Mouse (Mus musculus) kidney, embryonic 15.5 days (tissue): ENCODE measurements around the gene Eprs. TPM values are rescaled to one million over a fixed set of nuclear protein-coding genes. Genes with fewer than 3 reads are reported as not detected.

Experiments
- ATAC-seq: fragments of 200-750 bp; cut with Nextera tagmentation; replicated peaks from 2 replicates; pipeline ENCODE4 v1.8.0; 2017; ENCODE audit warnings: moderate TSS enrichment; ENCODE audit not compliant: low FRiP score
- H3K27ac ChIP-seq: fragments of 300-500 bp; sonication (generic); 2 replicates; pipeline ENCODE4 v1.5.1; 2015; ENCODE audit warnings: mild to moderate bottlenecking, inconsistent platforms
- H3K27me3 ChIP-seq: fragments of 300-500 bp; sonication (generic); 2 replicates; pipeline ENCODE4 v1.6.1; 2015; ENCODE audit warnings: inconsistent platforms
- H3K36me3 ChIP-seq: fragments of 300-500 bp; sonication (generic); 2 replicates; pipeline ENCODE4 v1.6.1; 2015; ENCODE audit warnings: inconsistent platforms
- H3K4me1 ChIP-seq: fragments of 300-500 bp; sonication (generic); 2 replicates; pipeline ENCODE4 v1.6.1; 2015; ENCODE audit warnings: inconsistent platforms
- H3K4me2 ChIP-seq: fragments of 300-500 bp; sonication (generic); 2 replicates; pipeline ENCODE4 v1.6.1; 2015; ENCODE audit warnings: moderate library complexity, mild to moderate bottlenecking, inconsistent platforms
- H3K4me3 ChIP-seq: fragments of 300-500 bp; sonication (generic); replicated peaks from 2 replicates; pipeline ENCODE4 v1.5.1; 2015; ENCODE audit warnings: mild to moderate bottlenecking, inconsistent platforms
- H3K9ac ChIP-seq: fragments of 300-500 bp; sonication (generic); 2 replicates; pipeline ENCODE4 v1.6.1; 2015; ENCODE audit warnings: mild to moderate bottlenecking, inconsistent platforms
- H3K9me3 ChIP-seq: fragments of 300-500 bp; sonication (generic); replicated peaks from 2 replicates; pipeline ENCODE4 v1.6.1; 2016; ENCODE audit warnings: inconsistent platforms
- WGBS: fragments of 180-500 bp; shearing (Covaris S2); methylation state at CpG from one replicate; pipeline ENCODE4 v1.1.7; 2015; ENCODE audit warnings: mixed read lengths; 5-methylcytosine and 5-hydroxymethylcytosine counted together
- microRNA counts: library from miRNA; unstranded; fragments of <30 nt; microRNA quantifications from one replicate; lab custom pipeline; 2016
- microRNA-seq: library from miRNA; unstranded; fragments of <30 nt; microRNA quantifications from one replicate; pipeline ENCODE4, GENCODE M21; 2016
- polyA plus RNA-seq: library from polyadenylated mRNA; unstranded; fragments of >200 nt; fragmentation: Nextera tagmentation; extraction: Ambion mirVana; gene quantifications from 2 replicates; pipeline ENCODE4 v1.2.1, GENCODE M21; 2015

Gene Eprs
- polyA plus RNA-seq, 1 experiment from 2014 or later: 142 TPM

DNA sequence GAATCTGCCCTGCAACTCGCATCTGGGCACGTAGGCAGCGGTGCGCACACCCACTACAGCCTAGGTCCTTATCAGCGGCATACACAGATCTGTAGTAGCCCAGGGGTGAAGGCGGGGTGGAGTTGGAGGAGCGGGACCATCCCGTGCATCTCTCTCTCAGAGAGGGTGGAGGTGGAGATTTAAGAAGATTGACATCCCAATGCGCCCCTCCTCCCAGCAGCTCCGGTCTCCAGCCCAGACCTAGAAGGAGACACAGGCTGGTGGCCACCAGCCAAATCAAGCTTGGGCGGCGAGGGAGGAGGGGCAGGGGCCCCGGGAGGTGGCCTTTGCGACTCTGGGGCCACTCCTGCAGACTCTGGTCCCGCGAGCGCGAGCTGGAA, 91.7 kb downstream of the Eprs start, which contains the start of gene Slc30a10:
TSS of gene Slc30a10 (plus strand) at position 274 of the 380 bp plus-strand sequence.
- Histone ChIP-seq H3K27ac (no peak within 1 kb of the TSS), H3K4me1 (peaks cover 14% of the 10 kb centered on the region), H3K4me2 (peak within 1 kb of the TSS; percentile 98), H3K27me3 (peaks cover 47% of the 10 kb centered on the region), H3K36me3 (no peaks in the 10 kb centered on the region), H3K9me3 (no peaks in the 10 kb centered on the region), H3K9ac (peak within 1 kb of the TSS; percentile 15), H3K4me3 (peak within 1 kb of the TSS; percentile 53)
- peak; percentile 93 for ATAC-seq
- WGBS: 3% methylated on average over 18 of the region's 18 CpGs

DNA sequence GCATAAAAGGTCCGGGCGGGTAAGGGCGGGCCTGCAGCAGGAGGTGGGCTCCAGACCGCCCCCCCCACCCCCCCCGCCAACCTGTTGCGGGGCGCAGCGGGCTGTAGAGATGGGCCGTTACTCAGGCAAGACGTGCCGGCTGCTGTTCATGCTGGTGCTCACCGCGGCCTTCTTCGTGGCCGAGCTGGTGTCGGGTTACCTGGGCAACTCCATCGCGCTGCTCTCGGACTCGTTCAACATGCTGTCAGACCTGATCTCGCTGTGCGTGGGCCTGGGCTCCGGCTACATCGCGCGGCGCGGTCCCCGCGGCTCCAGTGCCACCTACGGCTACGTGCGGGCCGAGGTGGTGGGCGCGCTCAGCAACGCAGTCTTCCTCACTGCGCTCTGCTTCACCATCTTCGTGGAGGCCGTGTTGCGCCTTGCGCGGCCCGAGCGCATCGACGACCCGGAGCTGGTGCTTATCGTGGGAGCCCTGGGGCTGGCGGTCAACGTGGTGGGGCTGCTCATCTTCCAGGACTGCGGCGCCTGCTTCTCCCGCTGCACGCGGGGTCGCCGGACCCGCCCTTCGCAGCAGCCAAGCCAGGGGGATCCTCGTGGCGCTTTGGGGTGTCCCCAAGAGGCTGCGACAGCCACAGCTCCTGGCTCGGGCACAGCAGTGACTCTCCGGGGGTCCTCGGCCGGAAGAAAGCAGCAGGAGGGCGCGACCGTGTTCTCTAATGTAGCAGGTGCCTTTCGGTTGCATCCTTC, 92.3 kb downstream of the Eprs start:
- peaks cover 47% of the 10 kb centered on the region for H3K27me3 ChIP-seq
- H3K9me3 ChIP-seq: no peaks in the 10 kb centered on the region
- peaks cover 14% of the 10 kb centered on the region for H3K4me1 ChIP-seq
- peak overlapping the region; percentile 53 for H3K4me3 ChIP-seq
- H3K36me3 ChIP-seq: no peaks in the 10 kb centered on the region
- H3K27ac ChIP-seq: no peak overlapping the region
- peak overlapping the region; percentile 15 for H3K9ac ChIP-seq
- ATAC-seq: peak; percentile 81
- peak overlapping the region; percentile 98 for H3K4me2 ChIP-seq
- under 1% methylated on average over 69 of the region's 71 CpGs for WGBS

DNA sequence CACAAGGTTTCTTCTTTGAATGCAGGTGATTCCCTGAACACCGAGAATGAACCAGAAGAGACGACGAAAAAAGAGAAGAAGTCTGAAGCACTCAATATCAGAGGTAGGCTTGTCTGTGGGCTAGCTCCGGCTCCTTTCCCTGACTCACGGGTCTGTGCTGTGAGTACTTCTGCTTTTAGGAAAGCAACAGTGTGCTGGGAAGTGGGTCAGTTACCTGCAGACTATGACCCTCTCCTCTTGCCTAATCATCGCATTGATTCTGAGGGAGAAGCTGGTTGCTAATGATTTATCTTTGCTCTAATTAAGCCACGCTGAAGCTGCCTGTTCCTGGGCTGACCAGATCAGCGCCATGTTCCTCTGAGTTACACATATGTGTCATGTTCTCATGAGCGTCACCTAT, 93.5 kb downstream of the Eprs start:
- H3K4me1 ChIP-seq: peaks cover 14% of the 10 kb centered on the region
- H3K27me3 ChIP-seq: peaks cover 47% of the 10 kb centered on the region
- no peak overlapping the region for H3K4me2 ChIP-seq
- 85% methylated on average over 9 of the region's 9 CpGs for WGBS
- H3K4me3 ChIP-seq: no peak overlapping the region
- H3K27ac ChIP-seq: no peak overlapping the region
- ATAC-seq: no peak
- no peak overlapping the region for H3K9ac ChIP-seq
- H3K36me3 ChIP-seq: no peaks in the 10 kb centered on the region
- H3K9me3 ChIP-seq: no peaks in the 10 kb centered on the region

DNA sequence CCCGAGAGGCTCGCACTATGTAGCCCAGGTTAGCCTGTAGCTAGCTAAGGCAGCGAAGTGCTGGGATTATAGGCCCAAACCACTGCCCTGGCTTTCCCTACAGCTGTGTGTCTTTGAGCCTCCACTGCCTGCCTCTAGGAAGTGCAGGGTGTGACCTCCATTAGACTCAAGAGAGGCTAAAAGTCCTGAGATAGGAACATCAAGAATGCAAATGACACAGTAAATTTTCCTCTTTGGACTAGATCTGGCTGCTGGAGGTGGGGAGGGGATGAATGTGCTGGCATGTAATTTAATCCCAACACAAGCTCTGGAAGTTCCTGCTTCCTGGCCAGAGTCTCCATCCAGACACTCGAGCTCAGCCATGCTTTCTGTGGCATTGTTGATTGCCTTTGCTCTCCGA, 97.3 kb downstream of the Eprs start:
- no peak overlapping the region for H3K27ac ChIP-seq
- ATAC-seq: no peak
- no peaks in the 10 kb centered on the region for H3K36me3 ChIP-seq
- H3K4me2 ChIP-seq: no peak overlapping the region
- H3K4me1 ChIP-seq: peaks cover 5% of the 10 kb centered on the region
- H3K27me3 ChIP-seq: peaks cover 25% of the 10 kb centered on the region
- no peaks in the 10 kb centered on the region for H3K9me3 ChIP-seq
- WGBS: 75% methylated on average over 5 of the region's 5 CpGs
- no peak overlapping the region for H3K9ac ChIP-seq
- H3K4me3 ChIP-seq: no peak overlapping the region

DNA sequence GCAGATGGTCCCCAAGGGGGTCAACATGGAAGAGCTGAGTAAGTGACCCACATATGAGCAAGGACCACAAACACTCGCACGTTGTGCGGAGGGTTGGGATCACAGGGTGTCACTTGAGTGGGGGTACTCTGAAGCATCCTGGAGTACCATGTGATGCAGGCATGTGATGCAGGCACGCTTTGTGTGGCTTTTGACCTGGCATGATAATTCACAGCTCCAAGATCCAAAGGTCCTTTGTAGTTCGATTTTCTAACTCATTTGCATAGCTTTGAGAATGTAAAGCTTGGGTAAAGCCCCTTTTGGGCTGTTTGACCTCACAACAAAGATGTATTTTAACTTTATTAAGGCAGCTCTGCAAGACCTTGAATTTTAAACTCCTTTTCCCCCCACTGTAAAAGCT, 100.0 kb downstream of the Eprs start:
- peaks cover 5% of the 10 kb centered on the region; the same call in 1 of the 2 replicates for H3K4me1 ChIP-seq
- no peak for ATAC-seq
- 69% methylated on average over 5 of the region's 5 CpGs for WGBS

DNA sequence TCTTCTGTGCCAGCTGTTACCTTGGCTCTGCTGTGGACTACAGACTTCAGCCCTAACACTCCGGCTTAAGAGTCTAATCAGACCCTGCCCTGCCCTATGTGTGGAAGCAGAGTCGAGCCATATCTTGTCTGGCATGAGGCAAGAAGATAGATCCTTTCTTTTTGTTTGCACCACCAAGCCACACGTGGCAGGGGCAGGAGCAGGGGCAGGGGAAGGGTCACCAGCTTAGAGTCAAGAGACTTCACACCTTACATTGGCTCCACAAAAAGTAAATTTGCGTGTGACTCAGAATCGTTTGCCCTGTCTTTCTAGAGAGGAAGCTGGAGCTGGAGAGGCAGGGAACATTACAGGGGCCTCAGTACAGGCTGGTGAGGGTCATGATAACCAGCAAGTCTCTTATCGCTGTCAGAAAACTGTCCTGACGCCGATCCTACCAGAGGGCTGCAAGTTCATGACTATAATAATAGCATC, 106.7 kb downstream of the Eprs start:
- H3K4me1 ChIP-seq: peaks cover 5% of the 10 kb centered on the region; the same call in 1 of the 2 replicates
- no peak overlapping the region for H3K4me2 ChIP-seq
- 79% methylated on average over 8 of the region's 8 CpGs for WGBS
- no peaks in the 10 kb centered on the region for H3K27me3 ChIP-seq
- peak; percentile 73; the same call in 1 of the 2 replicates for ATAC-seq
- no peak overlapping the region for H3K4me3 ChIP-seq
- no peak overlapping the region for H3K9ac ChIP-seq
- H3K27ac ChIP-seq: no peak overlapping the region
- H3K36me3 ChIP-seq: no peaks in the 10 kb centered on the region
- H3K9me3 ChIP-seq: no peaks in the 10 kb centered on the region

More for the DNA sequence above, 100.0 kb downstream of the Eprs start:
- H3K4me2 ChIP-seq: no peak overlapping the region
- no peaks in the 10 kb centered on the region for H3K36me3 ChIP-seq
- H3K27ac ChIP-seq: no peak overlapping the region
- H3K4me3 ChIP-seq: no peak overlapping the region
- H3K9ac ChIP-seq: no peak overlapping the region
- no peaks in the 10 kb centered on the region for H3K9me3 ChIP-seq
- H3K27me3 ChIP-seq: no peaks in the 10 kb centered on the region

DNA sequence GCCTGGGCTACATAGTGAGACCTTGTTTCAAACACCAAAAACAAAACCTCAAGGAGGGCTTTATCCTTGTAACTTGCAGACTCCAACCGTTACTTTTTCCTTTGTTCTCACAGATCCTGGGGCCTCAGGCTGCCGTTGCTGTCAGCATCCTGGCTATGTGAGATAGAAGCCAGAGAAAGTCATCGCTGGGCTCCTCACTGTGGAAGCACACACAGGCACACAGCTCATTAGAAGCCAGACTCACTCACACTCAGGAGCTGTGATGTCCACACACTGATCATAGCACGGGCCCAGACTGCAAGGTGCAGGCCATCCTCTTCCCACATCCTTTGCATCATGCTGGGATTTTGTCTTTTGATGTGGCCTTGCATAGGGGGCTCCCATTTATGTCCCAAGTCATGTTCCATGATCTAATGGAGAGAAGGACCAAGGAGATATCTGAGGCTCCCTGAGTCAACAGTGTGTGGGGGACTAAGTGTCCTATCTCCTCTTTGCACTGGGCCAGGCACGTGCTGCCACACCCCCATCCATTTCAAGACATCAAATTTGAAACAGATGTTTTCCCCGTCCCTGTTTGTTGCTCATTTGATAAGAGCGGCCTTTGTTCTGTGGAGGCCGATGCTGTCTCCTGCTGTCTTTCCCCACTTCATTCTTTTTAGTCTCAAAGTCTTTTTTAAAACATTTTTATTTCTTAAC, 109.3 kb downstream of the Eprs start:
- H3K9me3 ChIP-seq: no peaks in the 10 kb centered on the region
- H3K4me1 ChIP-seq: no peaks in the 10 kb centered on the region
- H3K4me2 ChIP-seq: no peak overlapping the region
- no peak overlapping the region for H3K9ac ChIP-seq
- no peaks in the 10 kb centered on the region for H3K27me3 ChIP-seq
- H3K27ac ChIP-seq: no peak overlapping the region
- 67% methylated on average over 8 of the region's 8 CpGs for WGBS
- no peak overlapping the region for H3K4me3 ChIP-seq
- H3K36me3 ChIP-seq: no peaks in the 10 kb centered on the region
- peak; percentile 84 for ATAC-seq

DNA sequence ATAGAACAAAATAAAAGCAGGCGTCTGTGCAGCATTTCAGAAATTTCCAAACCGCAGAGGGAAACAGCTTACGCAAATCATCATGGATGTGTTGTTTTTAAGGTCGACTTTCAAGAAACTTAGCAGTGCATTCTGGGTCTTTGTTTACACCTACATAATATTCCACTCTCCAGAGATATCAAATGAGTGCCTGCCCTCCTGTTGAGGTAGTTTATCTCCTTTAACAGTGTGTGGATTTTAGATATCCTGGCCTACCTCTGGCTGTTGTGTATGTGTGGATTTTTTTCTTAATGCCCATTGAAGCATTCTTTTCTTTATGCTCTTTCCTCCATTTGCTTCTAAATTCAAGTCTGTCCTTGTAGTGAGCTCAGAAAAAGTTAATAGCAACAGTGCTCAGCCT, 109.9 kb downstream of the Eprs start:
- Histone ChIP-seq H3K4me1 (no peaks in the 10 kb centered on the region), H3K27me3 (no peaks in the 10 kb centered on the region), H3K27ac (no peak overlapping the region), H3K36me3 (no peaks in the 10 kb centered on the region), H3K4me2 (no peak overlapping the region), H3K9ac (no peak overlapping the region), H3K4me3 (no peak overlapping the region), H3K9me3 (no peaks in the 10 kb centered on the region)
- WGBS: 87% methylated on average over 4 of the region's 4 CpGs
- ATAC-seq: no peak

DNA sequence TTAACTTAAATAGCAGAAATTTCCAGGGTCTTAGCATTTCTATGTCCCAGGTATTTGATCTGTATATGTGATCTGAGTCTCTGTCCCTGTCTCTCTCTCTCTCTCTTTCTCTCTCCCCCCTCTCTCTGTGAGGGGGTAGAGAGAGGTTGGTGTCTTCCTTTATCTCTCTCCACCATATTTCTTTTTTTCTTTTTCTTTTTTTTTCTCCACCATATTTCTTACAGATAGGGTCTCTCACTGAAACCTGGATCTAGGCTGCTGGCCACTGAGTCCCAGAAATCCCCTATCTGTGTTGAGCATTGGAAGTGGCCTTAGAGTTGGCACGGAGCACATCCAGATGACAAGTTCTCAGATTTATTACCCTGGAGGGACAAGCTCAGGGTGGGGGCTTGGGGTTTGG, 110.6 kb downstream of the Eprs start:
- H3K4me3 ChIP-seq: no peak overlapping the region
- no peak overlapping the region for H3K27ac ChIP-seq
- H3K27me3 ChIP-seq: no peaks in the 10 kb centered on the region
- no peak overlapping the region for H3K9ac ChIP-seq
- 78% methylated on average over 1 of the region's 1 CpGs for WGBS
- no peak overlapping the region for H3K4me2 ChIP-seq
- no peaks in the 10 kb centered on the region for H3K36me3 ChIP-seq
- no peak for ATAC-seq
- no peaks in the 10 kb centered on the region for H3K4me1 ChIP-seq
- H3K9me3 ChIP-seq: no peaks in the 10 kb centered on the region

MicroRNAs within 50 kb of the gene (microRNA counts, 519-probe panel; counts per million panel counts)
- 2,404 counts per million, percentile 36 among the panel's probes with 10 or more counts for microRNA mmu-miR-194 (lab: Ali Mortazavi, UCI)

Small RNA genes within 50 kb of the gene (microRNA-seq; reads per million reads assigned to microRNA genes)
- 2.2 reads per million, percentile 11 among the genes with 10 or more reads in this experiment for gene Mir194-1
- gene Mir215: 10.7 reads per million, percentile 29 among the genes with 10 or more reads in this experiment

Other genes with a start within 250 kb of the Eprs start
- gene Rab3gap2, start 158.9 kb upstream of the Eprs start, polyA plus RNA-seq: 20.2 and 20.9 TPM in 2 replicates
- gene Iars2, start 33.6 kb upstream of the Eprs start, polyA plus RNA-seq: 30.4 and 32.7 TPM in 2 replicates
- 53.2 and 54.3 TPM in 2 replicates for gene Bpnt1, start 30.9 kb upstream of the Eprs start, polyA plus RNA-seq
- 0.10 and 0.38 TPM in 2 replicates for gene Slc30a10, start 91.8 kb downstream of the Eprs start, polyA plus RNA-seq